Mouse (Mus musculus) adrenal gland, adult 2 months (tissue): ENCODE measurements at regions not wholly inside any gene's neighbourhood (a gene's known extent, or its start where the extent isn't known, plus 50 kb on each side); places are given as distances from the start of the nearest gene placed in this dataset.
"Not testable (repeated sequence)": the region's sequence is repeated elsewhere in the genome, so short reads cannot be mapped to it uniquely, and the experiment has no call there.

Source experiments
- DNase-seq: peaks from one replicate; pipeline ENCODE4 v3.0.0; 2021

DNA sequence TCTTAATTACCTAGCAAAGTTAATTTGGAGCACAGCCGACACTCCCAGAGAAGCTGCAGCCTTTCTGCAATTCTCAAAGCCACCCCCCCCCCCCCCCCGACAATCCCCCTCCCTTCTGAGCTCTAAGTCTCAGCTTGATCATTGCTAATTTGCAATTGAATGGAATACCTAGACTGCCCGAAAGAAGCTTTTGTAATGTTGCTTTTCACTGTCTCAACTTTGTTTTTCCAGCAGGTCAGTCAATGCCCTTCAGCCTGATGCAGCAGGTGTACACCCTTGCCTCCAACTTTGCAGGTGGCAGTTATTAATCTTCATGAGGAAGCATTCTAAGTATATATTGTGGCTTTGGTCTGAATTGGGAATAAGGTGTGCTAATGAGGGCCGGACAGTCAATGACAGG, 1006.6 kb upstream of the Gm8797 start:
- DNase-seq: no peak

DNA sequence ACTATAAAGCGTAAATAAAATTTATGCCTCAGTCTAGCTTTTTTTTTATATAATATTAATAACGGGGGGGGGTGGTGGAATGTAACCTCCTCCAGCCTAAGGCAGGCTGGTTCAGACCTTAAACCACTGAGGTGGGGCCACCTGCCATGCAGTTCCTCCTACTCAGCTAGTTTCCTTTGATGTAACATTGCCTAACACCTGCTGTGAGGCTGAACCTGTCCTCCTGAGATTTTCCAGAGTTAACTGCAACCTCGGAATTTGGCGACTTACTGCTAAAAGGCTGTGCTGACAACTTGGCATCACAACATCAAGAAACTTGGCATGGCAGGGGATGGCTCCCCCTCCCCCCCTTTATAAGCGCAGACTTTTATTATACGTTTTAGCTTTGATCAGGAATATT, 1006.0 kb upstream of the Gm8797 start:
- no peak for DNase-seq

- DNase-seq: no peak
Measured at GRCm38 (mm10) chr3:4756099-4756498, 994.5 kb upstream of the Gm8797 start.

GRCm38 (mm10) chr3:4757113-4757512, 993.5 kb upstream of the Gm8797 start:
- no peak for DNase-seq

DNA sequence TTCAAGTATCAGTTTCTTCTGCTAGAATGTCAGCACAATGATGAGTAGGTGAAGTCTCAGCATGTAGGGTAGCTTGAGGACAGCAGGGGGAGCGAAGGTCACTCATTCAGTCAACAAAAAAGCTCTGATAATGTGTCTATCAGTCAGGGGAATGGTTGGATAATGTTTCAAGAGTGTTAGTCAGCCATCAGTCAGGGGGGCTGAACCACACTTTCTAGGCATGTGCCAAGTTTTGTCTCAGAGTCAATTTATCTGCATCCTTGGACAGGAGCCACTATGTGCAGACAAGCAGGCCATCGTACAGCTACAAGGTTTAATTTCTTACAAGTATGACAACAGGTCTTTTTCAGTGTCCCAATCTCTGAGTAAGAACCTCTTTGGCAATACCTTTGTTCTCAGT, 987.5 kb upstream of the Gm8797 start:
- peak; percentile 40 for DNase-seq

GRCm38 (mm10) chr3:4776632-4777031, 974.0 kb upstream of the Gm8797 start:
- DNase-seq: no peak

- DNase-seq: no peak
Measured at GRCm38 (mm10) chr3:4785160-4785559, 965.4 kb upstream of the Gm8797 start.

- DNase-seq: no peak
Measured at GRCm38 (mm10) chr3:4793141-4793540, 957.5 kb upstream of the Gm8797 start.

GRCm38 (mm10) chr3:4796041-4796908, 954.3 kb upstream of the Gm8797 start:
- no peak for DNase-seq

DNA sequence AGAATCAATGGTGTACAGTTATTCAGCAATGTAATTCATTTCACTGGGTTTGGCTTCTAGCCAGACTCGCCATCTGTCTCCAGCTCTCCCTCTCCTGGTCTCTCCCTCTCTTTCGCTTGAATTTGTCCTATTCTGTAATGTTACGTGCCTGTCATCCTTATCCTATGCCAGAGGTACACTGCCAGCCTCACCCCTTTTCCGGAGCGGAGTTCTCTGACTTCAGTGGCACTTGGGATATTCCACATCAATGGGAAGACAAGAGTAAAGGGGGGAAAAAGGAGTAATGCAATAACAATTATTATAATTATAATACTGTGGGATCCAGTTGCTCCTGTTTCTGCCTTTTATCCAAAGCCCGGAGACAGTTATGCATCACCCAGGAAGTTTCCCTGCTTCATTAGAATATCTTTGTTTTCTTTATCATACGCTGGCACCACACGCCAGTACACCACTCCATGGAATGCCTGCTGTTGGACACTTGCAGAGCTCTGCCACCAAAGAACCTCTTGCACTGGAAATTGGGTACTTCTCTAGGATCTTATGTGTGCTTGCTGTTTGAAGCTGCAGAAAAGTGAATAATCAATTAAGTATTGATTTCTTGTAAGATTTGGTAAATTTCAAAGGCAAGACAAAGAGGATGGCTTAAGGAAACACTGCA, 953.6 kb upstream of the Gm8797 start:
- DNase-seq: no peak

DNA sequence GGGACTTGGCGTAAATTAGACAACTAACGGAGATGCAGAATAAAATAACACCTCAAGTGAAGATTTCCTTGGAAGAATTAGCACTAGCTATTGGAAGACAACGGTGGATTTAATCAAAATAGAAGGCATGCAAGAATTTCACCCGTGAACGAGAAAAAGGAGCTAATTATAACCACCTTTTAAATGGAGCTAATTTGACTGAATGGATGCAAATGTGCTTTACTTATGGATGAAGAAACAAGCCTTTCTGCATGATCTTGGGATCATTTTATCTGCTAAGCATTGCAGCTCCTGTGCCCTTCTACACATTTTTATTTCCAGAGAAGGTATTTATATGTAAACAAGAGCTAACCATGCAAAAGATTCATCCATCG, 953.1 kb upstream of the Gm8797 start:
- no peak for DNase-seq

DNA sequence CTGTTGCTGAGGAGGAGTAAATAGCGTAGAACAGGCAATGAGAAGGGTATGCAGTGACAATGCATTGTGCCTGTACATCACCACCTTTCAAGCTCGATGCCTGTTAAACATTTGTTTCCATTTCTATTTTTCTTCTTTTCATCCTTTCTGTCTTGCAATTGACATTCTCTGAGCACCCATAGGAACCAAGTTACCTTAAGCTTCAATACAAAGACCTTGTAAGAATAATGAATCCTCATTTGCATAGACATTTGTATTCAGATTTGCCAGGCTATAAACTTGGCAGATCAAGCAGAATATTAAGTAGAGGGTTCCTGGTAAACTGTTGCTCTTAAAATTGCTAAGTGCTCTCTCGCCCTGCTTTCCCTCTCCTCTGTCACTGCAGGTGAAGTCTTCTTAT, 952.2 kb upstream of the Gm8797 start:
- DNase-seq: no peak

- DNase-seq: no peak
Measured at GRCm38 (mm10) chr3:4834459-4834858, 916.1 kb upstream of the Gm8797 start.

DNA sequence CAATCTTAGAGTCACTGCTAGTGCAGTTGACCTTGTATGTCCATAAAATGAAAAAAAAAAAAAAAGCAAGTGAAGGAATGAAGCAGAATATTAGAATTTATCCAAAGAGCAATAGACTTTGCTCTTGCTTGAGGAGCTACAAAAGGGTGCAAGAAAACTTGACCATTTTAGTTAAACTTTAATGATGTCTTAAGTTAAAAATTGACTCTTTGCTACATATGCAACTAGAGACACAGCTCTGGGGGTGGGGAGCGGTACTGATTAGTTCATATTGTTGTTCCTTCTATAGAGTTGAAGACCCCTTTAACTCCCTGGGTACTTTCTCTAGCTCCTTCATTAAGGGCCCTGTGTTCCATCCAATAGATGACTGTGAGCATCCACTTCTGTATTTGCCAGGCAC, 915.0 kb upstream of the Gm8797 start:
- DNase-seq: no peak

DNA sequence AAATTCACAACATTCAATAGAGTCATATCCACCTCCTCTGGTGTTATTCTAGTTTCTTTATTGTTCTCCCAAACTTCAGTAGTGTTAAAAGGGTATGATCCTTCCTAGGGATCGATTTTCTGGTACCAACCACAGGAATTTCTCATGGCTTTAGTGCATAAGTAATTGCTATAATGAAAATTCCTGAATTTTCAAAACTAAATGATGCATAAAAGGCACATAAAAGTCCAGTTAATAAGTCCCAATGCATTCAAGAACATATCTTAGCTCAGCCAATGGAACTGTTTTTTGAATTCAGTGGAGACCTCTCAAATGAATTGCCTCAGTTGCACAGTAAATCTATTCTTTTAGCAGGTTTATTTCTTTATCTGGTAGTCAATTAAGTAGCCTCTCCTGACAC, 913.7 kb upstream of the Gm8797 start:
- DNase-seq: no peak

- DNase-seq: no peak
Measured at GRCm38 (mm10) chr3:4854958-4855566, 895.5 kb upstream of the Gm8797 start.

DNA sequence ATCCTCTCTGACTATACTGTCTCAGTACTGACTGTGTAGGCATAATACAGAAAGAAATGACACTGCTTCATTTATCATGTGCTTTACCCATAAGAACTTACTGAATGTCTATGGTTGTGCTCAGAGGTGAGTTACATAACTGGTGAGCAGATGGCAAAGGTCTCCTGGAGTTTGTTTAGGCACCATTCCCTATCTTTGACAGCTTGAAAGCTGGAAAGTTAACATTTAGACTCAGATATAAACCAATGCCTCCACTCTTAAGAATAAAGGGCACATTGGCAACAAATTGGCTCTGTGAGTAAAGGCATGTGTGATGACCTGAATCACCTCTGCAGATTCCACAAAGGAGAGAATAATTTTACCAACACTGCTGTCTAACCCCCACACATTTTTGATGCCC, 894.0 kb upstream of the Gm8797 start:
- DNase-seq: no peak

- peak; percentile 2 for DNase-seq
Measured at GRCm38 (mm10) chr3:4866226-4866625, 884.4 kb upstream of the Gm8797 start.

DNA sequence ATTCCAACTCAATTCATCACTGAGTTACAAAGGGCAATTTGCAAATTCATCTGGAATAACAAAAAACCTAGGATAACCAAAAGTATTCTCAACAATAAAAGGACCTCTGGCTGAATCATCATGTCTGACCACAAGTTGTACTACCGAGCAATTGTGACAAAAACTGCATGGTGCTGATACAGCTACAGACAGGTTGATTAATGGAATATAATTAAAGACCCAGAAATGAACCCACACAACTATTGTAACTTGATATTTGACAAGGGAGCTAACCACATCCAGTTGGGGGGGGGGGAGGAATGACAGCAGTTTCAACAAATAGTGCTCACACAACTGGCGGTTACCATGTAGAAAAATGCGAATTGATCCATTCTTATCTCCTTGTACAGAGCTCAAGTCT, 864.7 kb upstream of the Gm8797 start:
- no peak for DNase-seq

GRCm38 (mm10) chr3:4893108-4893507, 857.5 kb upstream of the Gm8797 start:
- DNase-seq: no peak

- DNase-seq: no peak
Measured at GRCm38 (mm10) chr3:4895811-4896210, 854.8 kb upstream of the Gm8797 start.

- peak; percentile 28 for DNase-seq
Measured at GRCm38 (mm10) chr3:4907556-4907955, 843.0 kb upstream of the Gm8797 start.

GRCm38 (mm10) chr3:4930731-4931130, 819.9 kb upstream of the Gm8797 start:
- not testable (repeated sequence) for DNase-seq
